ENCODE assay signal across 12 mouse cellular contexts in genomic region chr9:15036807-15037206, GRCm38 (mm10). TPM values are rescaled to one million over a fixed set of nuclear protein-coding genes. Genes with fewer than 3 reads are reported as not detected.
DNase-seq lines count a peak whose midpoint lies in the region; ATAC-seq and TF ChIP-seq lines count a peak whose summit lies in the region.
"Had no signal": no experiment of that assay in that cellular context is flagged by ENCODE, and none has a peak within 500 bp of the region (broad histone marks: within the 10 kb centered on the region; RNA-seq: fewer than 3 reads in every experiment).

No protein-coding gene starts in this region.

- WGBS in kidney, embryonic 15.5 days, result 45% methylated on average over 4 of the region's 4 CpGs
- 38% methylated on average over 4 of the region's 4 CpGs for WGBS in forebrain, postnatal 0 days
- 22% methylated on average over 4 of the region's 4 CpGs for WGBS in macrophage (ENCODE audit: missing documents)

- H3K4me2 ChIP-seq in kidney, embryonic 15.5 days, result no peak overlapping the region
- no peak overlapping the region for H3K4me2 ChIP-seq in forebrain, postnatal 0 days (ENCODE audit: low read depth)
- H3K4me2 ChIP-seq: lung, embryonic 15.5 days had no signal

- H3K9me3 ChIP-seq in kidney, embryonic 15.5 days (replicated peaks), result no peaks in the 10 kb centered on the region
- H3K9me3 ChIP-seq in forebrain, postnatal 0 days (ENCODE audit: low read length), result no peaks in the 10 kb centered on the region
- H3K9me3 ChIP-seq: lung, embryonic 15.5 days had no signal

- H3K4me3 ChIP-seq in kidney, embryonic 15.5 days (replicated peaks), result no peak overlapping the region
- no peak overlapping the region for H3K4me3 ChIP-seq in forebrain, postnatal 0 days (ENCODE audit: low read depth, low read length)
- no peak overlapping the region for H3K4me3 ChIP-seq in macrophage (ENCODE audit: inconsistent target)
- H3K4me3 ChIP-seq: lung, embryonic 15.5 days had no signal

- peak overlapping the region; percentile 63 for H3K27ac ChIP-seq in kidney, embryonic 15.5 days
- no peak overlapping the region for H3K27ac ChIP-seq in forebrain, postnatal 0 days (ENCODE audit: low read depth, low read length)
- peak overlapping the region; percentile 61 for H3K27ac ChIP-seq in macrophage
- H3K27ac ChIP-seq: lung, embryonic 15.5 days had no signal

- H3K79me2 ChIP-seq in macrophage (ENCODE audit: inconsistent target), result peaks cover 49% of the 10 kb centered on the region

- H3K27me3 ChIP-seq in kidney, embryonic 15.5 days, result no peaks in the 10 kb centered on the region
- no peaks in the 10 kb centered on the region for H3K27me3 ChIP-seq in forebrain, postnatal 0 days (ENCODE audit: insufficient read depth, low read length)
- H3K27me3 ChIP-seq: lung, embryonic 15.5 days had no signal

- DNase-seq in kidney, adult 18-20 months, result no peak
- no peak for DNase-seq in forebrain, postnatal 0 days
- peak; percentile 62 for DNase-seq in retina, postnatal 1 day
- no peak for DNase-seq in layer of hippocampus, adult 9-11 months
- DNase-seq in urinary bladder, postnatal 14 days (ENCODE audit: low spot score), result no peak
- no peak for DNase-seq in right cerebral cortex, postnatal 4 days
- DNase-seq: kidney, postnatal 10 days; left cerebral cortex, postnatal 4 days had no signal

- no peak overlapping the region for H3K9ac ChIP-seq in kidney, embryonic 15.5 days
- H3K9ac ChIP-seq in forebrain, postnatal 0 days, result no peak overlapping the region
- H3K9ac ChIP-seq: lung, embryonic 15.5 days had no signal

- H3K4me1 ChIP-seq in kidney, embryonic 15.5 days, result peaks cover 24% of the 10 kb centered on the region
- H3K4me1 ChIP-seq in forebrain, postnatal 0 days (ENCODE audit: insufficient read depth), result no peaks in the 10 kb centered on the region

- ATAC-seq in kidney, embryonic 15.5 days (replicated peaks; ENCODE audit: low FRiP score), result peak; percentile 44
- peak; percentile 60; the same call in 1 of the 2 replicates for ATAC-seq in forebrain, postnatal 0 days
- ATAC-seq: activated CD4-positive, CD25-positive, alpha-beta regulatory T cell, adult 4 months had no signal

- TF ChIP-seq CTCF in forebrain, postnatal 0 days (IDR thresholded peaks at IDR 0.05; ENCODE audit: low read depth), result no peak

- 0 out of 2 replicates have a peak, but pooled peaks cover 6% of the 10 kb centered on the region for H3K36me3 ChIP-seq in kidney, embryonic 15.5 days
- H3K36me3 ChIP-seq in forebrain, postnatal 0 days (ENCODE audit: insufficient read depth), result peaks cover 11% of the 10 kb centered on the region
- H3K36me3 ChIP-seq in macrophage (ENCODE audit: inconsistent target), result no peaks in the 10 kb centered on the region
- H3K36me3 ChIP-seq: lung, embryonic 15.5 days had no signal

RNA-seq across cellular contexts. Expression of gene Panx1, which starts 8.5 kb away (rescaled TPM):
- polyA plus RNA-seq in kidney, embryonic 15.5 days (2015; fragmentation: Nextera tagmentation; extraction: Ambion mirVana), result 45.7 and 48.0 TPM in 2 replicates
- 112 and 125 TPM in 2 replicates for total RNA-seq in forebrain, postnatal 0 days (2014; rRNA removed)
- 135 and 168 TPM in 2 replicates for polyA plus RNA-seq in forebrain, postnatal 0 days (2015; fragmentation: Nextera tagmentation; extraction: Ambion mirVana)
- total RNA-seq in macrophage (2018; cell fraction: chromatin; rRNA removed), result 10 to 100 TPM in 6 of 26 experiments, 1 to 10 TPM in 19, under 1 TPM in 1; 0.73 to 18.3 (median 5.8) TPM
- 10 to 100 TPM in 24 of 26 experiments, 1 to 10 TPM in 2; 9.7 to 27.2 (median 14.5) TPM for total RNA-seq in macrophage (2018; cell fraction: cytosol; rRNA removed)
- 10 to 100 TPM in 11 of 26 experiments, 1 to 10 TPM in 15; 4.5 to 20.9 (median 9.1) TPM for total RNA-seq in macrophage (2018; cell fraction: nucleus; rRNA removed)
- polyA plus RNA-seq in macrophage (2018), result 16.0 to 28.2 TPM (median 27.1 TPM) in 3 replicates
